Mouse (Mus musculus) bone marrow, adult 2 months (tissue): ENCODE data around the gene Nhlrc3.

ENCODE experiments used
- CTCF ChIP-seq: fragments of 200-500 bp; IDR thresholded peaks from 2 replicates; pipeline ENCODE4 v1.5.1; 2011; ENCODE audit warnings: low read length, control low read depth; ENCODE audit not compliant: control insufficient read depth, insufficient read depth
- POLR2A ChIP-seq: fragments of 200-500 bp; IDR thresholded peaks from 2 replicates; pipeline ENCODE4 v1.6.1; 2011; ENCODE audit warnings: low read depth, mild to moderate bottlenecking, control low read depth, low read length, borderline replicate concordance; ENCODE audit not compliant: control insufficient read depth

DNA sequence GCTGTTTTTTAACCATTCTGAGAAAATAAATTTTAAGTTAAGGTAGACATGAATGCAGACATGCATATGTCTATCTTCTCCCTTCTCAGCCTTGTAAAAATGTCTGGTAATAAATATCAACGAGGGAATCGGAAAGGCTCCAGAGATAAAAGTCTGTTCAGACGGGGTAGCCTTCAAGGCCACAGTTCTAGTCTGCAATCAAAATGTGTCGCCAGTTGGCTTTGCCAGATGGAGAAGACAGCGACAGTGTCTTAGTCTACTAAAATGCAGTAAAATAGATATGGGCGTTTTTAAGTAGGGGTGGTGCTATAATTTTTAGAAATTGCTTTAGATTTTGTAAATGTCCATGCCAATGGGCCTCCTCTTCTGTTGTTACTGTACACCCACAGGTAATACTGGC lies 2.2 kb upstream of the Nhlrc3 start:
- no peak for TF ChIP-seq POLR2A
- TF ChIP-seq CTCF, result no peak
